Comparison of ENCODE assay signal across 15 mouse cellular contexts in the genomic region with DNA sequence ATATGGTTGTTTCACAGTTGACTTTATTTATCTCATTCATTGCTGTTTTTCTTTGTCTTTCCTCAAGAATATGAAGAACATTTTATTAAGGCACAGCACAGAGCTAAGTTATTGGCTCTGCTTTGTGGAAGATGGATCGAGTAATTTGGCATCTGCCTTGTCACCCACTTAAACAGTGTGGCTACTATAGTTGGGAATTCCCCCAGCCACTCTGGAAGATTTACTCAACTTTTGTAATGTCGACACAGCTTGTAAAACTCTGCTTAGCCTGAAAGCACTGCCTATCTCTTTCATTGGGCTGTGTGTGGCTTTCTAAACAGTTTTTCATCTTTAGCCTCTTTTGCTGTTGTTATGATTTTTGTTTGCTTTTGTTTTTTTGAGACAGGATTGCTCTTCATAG.
"Had no signal": no experiment of that assay in that cellular context is flagged by ENCODE, and none has a peak within 500 bp of the region (broad histone marks: within the 10 kb centered on the region; RNA-seq: fewer than 3 reads in every experiment).

No protein-coding gene starts in this region.

- H3K9ac ChIP-seq: limb, embryonic 12.5 days; liver, embryonic 14.5 days; neural tube, embryonic 12.5 days had no signal

- H3K4me1 ChIP-seq: limb, embryonic 12.5 days; neural tube, embryonic 12.5 days had no signal

- H3K27me3 ChIP-seq: limb, embryonic 12.5 days; neural tube, embryonic 12.5 days had no signal

- H3K27ac ChIP-seq: limb, embryonic 12.5 days; liver, embryonic 14.5 days; midbrain, embryonic 10.5 days; neural tube, embryonic 12.5 days had no signal

- DNase-seq: kidney, postnatal 25 days; layer of hippocampus, postnatal 36 days; liver; lung, adult 18-20 months; lung, postnatal 4 days; midbrain, embryonic 14.5 days; retina, postnatal 1 day; right cerebral cortex, postnatal 4 days; spleen, adult 18-20 months; thymus, postnatal 4 days had no signal

- H3K9me3 ChIP-seq: limb, embryonic 12.5 days; midbrain, embryonic 10.5 days; neural tube, embryonic 12.5 days had no signal

- H3K4me2 ChIP-seq: limb, embryonic 12.5 days; neural tube, embryonic 12.5 days had no signal

- H3K4me3 ChIP-seq: limb, embryonic 12.5 days; midbrain, embryonic 10.5 days; myocyte; neural tube, embryonic 12.5 days had no signal

- H3K36me3 ChIP-seq: limb, embryonic 12.5 days; midbrain, embryonic 10.5 days; neural tube, embryonic 12.5 days had no signal
